Comparison of ENCODE assay signal across 7 mouse cellular contexts in genomic region chr4:44600875-44601274, GRCm38 (mm10).
A peak's percentile ranks its signal among the peaks of the same experiment; 100 is the strongest.
DNase-seq lines count a peak whose midpoint lies in the region; ATAC-seq lines count a peak whose summit lies in the region.

No protein-coding gene starts in this region.

- DNase-seq in kidney, postnatal 14 days: peak; percentile 8
- no peak for DNase-seq in kidney, adult 8-10 months
- peak; percentile 43 for DNase-seq in forelimb bud, embryonic 11.5 days (ENCODE audit: low read depth, low spot score)
- DNase-seq in mesoderm, embryonic 11.5 days (ENCODE audit: low read depth, low spot score): peak; percentile 9
- DNase-seq in spleen, postnatal 10 days (ENCODE audit: low spot score in 2 of 2): no peak

- H3K4me3 ChIP-seq in hindbrain, embryonic 16.5 days (ENCODE audit: low read length): no peak overlapping the region
- no peak overlapping the region for H3K4me3 ChIP-seq in liver, embryonic 12.5 days

- no peak overlapping the region for H3K4me2 ChIP-seq in hindbrain, embryonic 16.5 days (ENCODE audit: low read length)
- H3K4me2 ChIP-seq in liver, embryonic 12.5 days: no peak overlapping the region

- ATAC-seq in hindbrain, embryonic 16.5 days: peak; percentile 64; the same call in 1 of the 2 replicates
- ATAC-seq in liver, embryonic 12.5 days: no peak

- 21% methylated on average over 5 of the region's 5 CpGs for WGBS in hindbrain, embryonic 16.5 days
- WGBS in liver, embryonic 12.5 days (ENCODE audit: insufficient replicate concordance): 63% methylated on average over 5 of the region's 5 CpGs

- no peak overlapping the region; the same call in 1 of the 2 replicates for H3K27ac ChIP-seq in hindbrain, embryonic 16.5 days (ENCODE audit: low read depth, low read length)
- no peak overlapping the region for H3K27ac ChIP-seq in liver, embryonic 12.5 days

- no peaks in the 10 kb centered on the region for H3K27me3 ChIP-seq in hindbrain, embryonic 16.5 days (replicated peaks; ENCODE audit: control insufficient read depth, insufficient read depth, low read length)
- H3K27me3 ChIP-seq in liver, embryonic 12.5 days (replicated peaks): no peaks in the 10 kb centered on the region

- no peak overlapping the region for H3K9ac ChIP-seq in hindbrain, embryonic 16.5 days (ENCODE audit: low read depth, low read length)
- H3K9ac ChIP-seq in liver, embryonic 12.5 days: no peak overlapping the region

- no peaks in the 10 kb centered on the region for H3K36me3 ChIP-seq in hindbrain, embryonic 16.5 days (ENCODE audit: control insufficient read depth, insufficient read depth, low read length)
- H3K36me3 ChIP-seq in liver, embryonic 12.5 days: no peaks in the 10 kb centered on the region

- H3K4me1 ChIP-seq in hindbrain, embryonic 16.5 days (ENCODE audit: control insufficient read depth, insufficient read depth, low read depth, low read length): peaks cover 15% of the 10 kb centered on the region
- H3K4me1 ChIP-seq in liver, embryonic 12.5 days: no peaks in the 10 kb centered on the region

- H3K9me3 ChIP-seq in hindbrain, embryonic 16.5 days (ENCODE audit: control insufficient read depth, low read length): no peaks in the 10 kb centered on the region
- no peaks in the 10 kb centered on the region for H3K9me3 ChIP-seq in liver, embryonic 12.5 days (replicated peaks)

Comparison
In these comparisons a context has a peak if more than half of its experiments do, and no peak if none do; other contexts are left out.
1. DNase-seq: peak in kidney, postnatal 14 days (single experiment), forelimb bud, embryonic 11.5 days (single experiment) and mesoderm, embryonic 11.5 days (single experiment); none in kidney, adult 8-10 months (0 of 2) and spleen, postnatal 10 days (0 of 2).